Mouse (Mus musculus): ENCODE results near the gene Myl9.
A peak's percentile ranks its signal among the peaks of the same experiment; 100 is the strongest.

Myl9 gene

DNA sequence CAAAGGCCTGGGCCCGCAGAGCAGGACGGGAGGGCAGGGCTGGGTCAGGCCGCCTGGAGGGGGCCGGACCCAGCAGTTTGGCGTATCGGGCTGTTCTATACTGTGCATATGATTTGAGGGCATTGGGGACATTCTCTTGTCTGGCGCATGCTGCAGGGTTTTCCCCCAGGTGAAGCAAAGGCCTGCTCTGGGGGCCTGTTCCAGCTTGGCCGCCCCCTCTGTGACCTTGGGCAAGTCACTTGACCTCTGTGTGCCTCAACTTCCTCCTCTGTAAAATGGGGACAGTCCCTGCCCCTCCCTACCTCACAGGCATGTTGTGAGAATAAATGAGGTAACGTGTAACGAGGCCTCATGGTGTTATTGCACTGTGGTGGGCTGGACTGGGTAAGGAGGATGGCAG, 11.2 kb upstream of the Myl9 start:
- no peak for DNase-seq (ENCODE audit: low read depth)

- no peak for DNase-seq (ENCODE audit: low read depth)
Observed at GRCm38 (mm10) chr2:156764747-156765146, 10.5 kb upstream of the Myl9 start.

GRCm38 (mm10) chr2:156765593-156765992, 9.6 kb upstream of the Myl9 start:
- DNase-seq (ENCODE audit: low read depth), result no peak

DNA sequence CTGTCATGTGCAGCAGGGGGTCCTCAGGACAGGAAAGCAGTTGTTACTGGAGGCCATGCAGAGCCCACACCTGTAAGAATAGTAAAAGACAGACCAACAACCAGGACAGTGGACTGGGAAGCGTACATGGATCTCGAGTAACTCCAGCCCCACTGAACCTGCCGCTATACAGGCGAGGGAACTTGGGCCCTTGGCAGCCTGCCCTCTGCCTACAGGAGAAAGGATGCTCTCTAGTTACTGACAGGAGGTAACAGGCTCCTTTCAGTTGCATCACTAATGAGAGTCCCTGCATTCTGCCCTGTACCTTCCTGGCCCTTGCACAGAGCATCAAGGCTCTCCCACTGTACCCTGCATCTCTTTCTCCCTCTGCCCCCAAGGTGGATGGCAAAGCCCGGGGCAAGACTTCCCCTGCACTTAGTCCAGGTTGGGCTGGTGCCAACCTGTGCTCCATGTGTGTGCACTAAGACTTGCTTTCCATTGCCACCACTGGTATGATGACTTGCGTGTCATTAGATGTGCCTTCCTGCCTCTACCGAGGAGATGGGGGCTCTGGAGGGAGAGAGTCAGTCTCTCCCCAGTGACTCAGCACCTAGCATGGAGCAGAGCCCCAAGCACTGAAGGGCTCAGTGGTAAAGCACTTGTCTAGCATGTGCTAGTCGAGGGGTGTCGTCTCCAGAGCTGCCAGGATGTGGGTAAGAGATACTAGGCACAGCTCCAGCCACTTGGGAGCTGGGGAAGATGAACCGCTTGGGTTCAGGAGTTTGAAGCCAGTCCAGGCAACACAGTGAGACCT, 8.8 kb upstream of the Myl9 start:
- peak; percentile 75 for DNase-seq (ENCODE audit: low read depth)

GRCm38 (mm10) chr2:156767108-156767507, 8.1 kb upstream of the Myl9 start:
- DNase-seq (ENCODE audit: low read depth), result no peak

GRCm38 (mm10) chr2:156769274-156769673, 5.9 kb upstream of the Myl9 start:
- no peak for DNase-seq (ENCODE audit: low read depth)

DNA sequence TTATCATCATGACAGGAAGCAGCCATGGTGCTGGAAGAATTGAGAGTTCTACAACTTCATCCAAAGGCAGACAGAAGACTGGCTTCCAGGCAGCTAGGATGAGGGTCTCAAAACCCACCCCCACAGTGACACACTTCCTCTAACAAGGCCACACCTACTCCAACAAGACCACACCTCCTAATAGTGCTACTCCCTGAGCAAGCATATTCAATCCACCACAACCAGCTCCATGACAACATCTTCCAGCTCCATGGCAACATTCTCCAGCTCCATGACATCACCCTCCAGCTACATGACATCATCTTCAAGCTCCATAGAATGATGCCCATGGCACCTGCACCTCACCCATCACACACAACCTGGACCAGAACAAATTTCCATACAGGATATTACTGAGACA, 1.8 kb upstream of the Myl9 start:
- DNase-seq (ENCODE audit: low read depth), result no peak

- no peak for DNase-seq (ENCODE audit: low read depth)
Observed at GRCm38 (mm10) chr2:156774035-156774737, 1.0 kb upstream of the Myl9 start.

- no peak for DNase-seq (ENCODE audit: low read depth)
Observed at GRCm38 (mm10) chr2:156775455-156776435, 525 bp downstream of the Myl9 start.

GRCm38 (mm10) chr2:156776907-156777306, 1.7 kb downstream of the Myl9 start:
- no peak for DNase-seq (ENCODE audit: low read depth)

DNA sequence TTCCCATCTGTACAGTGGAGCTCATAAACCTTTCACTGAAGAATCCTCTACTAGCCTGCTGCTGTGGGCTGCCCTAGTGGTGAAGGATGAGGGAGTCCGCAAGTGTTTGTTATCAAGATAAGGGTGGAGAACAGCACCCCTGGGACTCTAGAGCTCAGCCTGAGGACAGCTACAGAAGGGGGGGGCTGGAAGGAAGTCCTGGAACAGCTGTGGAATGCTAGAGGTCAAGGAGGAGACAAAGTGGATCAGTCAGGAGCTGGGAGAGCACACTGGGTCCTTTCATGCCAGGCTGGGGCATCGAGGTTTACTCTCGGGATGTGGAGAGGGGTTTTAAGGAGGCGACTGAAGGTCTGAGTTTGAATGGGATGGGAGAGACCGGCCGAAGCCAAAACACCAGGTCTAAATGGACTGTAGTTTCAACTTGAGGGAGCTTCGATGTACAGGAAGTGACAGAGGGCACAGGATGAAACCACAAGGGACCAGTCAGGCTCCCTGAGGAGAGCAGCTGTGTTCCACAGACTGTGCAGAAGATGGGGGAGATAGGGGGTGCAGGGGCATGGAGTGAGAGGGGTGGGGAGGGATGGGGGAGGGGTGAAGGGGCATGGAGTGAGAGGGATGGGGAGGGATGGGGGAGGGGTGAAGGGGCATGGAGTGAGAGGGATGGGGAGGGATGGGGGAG, 2.2 kb downstream of the Myl9 start:
- DNase-seq (ENCODE audit: low read depth), result peak; percentile 35

DNA sequence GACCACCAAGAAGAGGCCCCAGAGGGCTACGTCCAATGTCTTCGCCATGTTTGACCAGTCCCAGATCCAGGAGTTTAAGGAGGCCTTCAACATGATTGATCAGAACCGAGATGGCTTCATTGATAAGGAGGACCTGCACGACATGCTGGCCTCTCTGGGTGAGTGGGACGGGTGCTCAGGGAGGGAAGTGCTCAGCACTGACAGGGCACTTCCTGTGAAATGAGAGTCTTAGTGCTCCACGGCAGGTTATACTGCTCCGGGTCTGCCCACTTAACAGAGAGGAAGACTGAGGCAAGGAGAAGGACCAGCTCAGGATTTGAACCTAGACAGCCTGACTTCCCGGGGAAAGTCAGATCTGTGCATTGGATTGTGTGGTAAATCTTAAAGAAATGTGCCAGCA, 3.4 kb downstream of the Myl9 start:
- no peak for DNase-seq (ENCODE audit: low read depth)

DNA sequence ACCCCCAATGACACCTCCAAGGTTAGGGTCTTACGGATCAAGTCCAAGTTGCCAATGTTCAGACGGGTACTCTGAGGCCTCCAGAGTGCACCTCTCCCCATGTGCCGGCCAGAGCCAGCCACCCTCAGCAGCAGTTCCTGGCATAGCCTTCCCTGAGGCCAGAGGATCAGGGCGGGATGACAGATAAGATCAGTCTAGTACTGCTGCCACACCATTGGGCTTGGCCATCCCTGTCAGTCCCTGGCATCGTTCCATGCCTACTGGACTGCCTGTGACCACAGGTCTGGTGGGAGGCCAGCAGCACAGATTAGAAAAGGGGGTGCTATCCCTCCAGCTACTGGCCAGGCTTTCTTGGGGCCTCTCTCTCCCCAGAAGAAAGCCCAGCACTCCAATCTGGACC, 3.8 kb downstream of the Myl9 start:
- DNase-seq (ENCODE audit: low read depth), result peak; percentile 61

GRCm38 (mm10) chr2:156779488-156779887, 4.3 kb downstream of the Myl9 start:
- DNase-seq (ENCODE audit: low read depth), result no peak

DNA sequence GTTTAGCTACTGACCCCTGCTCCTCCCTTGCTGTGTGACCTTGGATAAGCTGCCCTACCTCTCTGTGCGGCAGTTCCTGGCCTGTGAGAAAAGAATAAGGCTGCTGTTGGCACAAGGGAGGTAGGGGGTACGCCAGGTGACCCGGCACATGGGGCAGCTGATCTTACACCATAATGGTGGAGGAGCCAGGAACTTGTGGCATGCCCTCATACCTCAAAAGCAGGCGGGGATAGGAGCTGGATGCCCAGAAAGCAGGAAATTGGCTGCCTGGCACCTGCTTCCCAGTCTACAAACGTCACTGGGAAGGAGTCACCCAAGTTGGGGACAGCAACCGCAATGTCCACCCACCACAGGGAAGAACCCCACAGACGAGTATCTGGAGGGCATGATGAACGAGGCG, 4.9 kb downstream of the Myl9 start:
- no peak for DNase-seq (ENCODE audit: low read depth)

DNA sequence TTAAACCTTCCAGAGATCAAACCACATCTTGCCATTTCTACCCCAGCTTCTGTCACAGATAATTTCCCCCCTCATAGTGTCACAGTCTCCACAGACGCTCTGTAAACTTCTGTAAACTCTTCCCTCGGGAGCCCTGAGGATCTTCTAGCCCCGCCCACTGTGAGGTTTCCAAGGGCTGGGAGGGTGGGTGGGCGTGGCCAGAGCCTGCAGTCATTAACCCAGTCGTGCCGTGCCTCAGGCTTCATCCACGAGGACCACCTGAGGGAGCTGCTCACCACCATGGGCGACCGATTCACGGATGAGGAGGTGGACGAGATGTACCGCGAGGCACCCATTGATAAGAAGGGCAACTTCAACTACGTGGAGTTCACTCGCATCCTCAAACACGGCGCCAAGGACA, 5.5 kb downstream of the Myl9 start:
- DNase-seq (ENCODE audit: low read depth), result no peak

- DNase-seq (ENCODE audit: low read depth), result no peak
Observed at GRCm38 (mm10) chr2:156781281-156781680, 6.1 kb downstream of the Myl9 start.

- no peak for DNase-seq (ENCODE audit: low read depth)
Observed at GRCm38 (mm10) chr2:156781836-156782480, 6.7 kb downstream of the Myl9 start.

- no peak for DNase-seq (ENCODE audit: low read depth)
Observed at GRCm38 (mm10) chr2:156782481-156783348, 7.5 kb downstream of the Myl9 start.

GRCm38 (mm10) chr2:156783349-156783728, 8.1 kb downstream of the Myl9 start:
- DNase-seq (ENCODE audit: low read depth), result peak; percentile 63
